Mouse (Mus musculus): ENCODE measurements around the gene Cyb5d1. TPM values are rescaled to one million over a fixed set of nuclear protein-coding genes. Genes with fewer than 3 reads are reported as not detected.
A peak's percentile ranks its signal among the peaks of the same experiment; 100 is the strongest.

Gene Cyb5d1
- polyA plus RNA-seq, 1 experiment from 2014 or later: 42.6 TPM

GRCm38 (mm10) chr11:69415668-69416451, 20.4 kb upstream of the Cyb5d1 start:
- Histone ChIP-seq H3K4me3 (replicated peaks) (peak overlapping the region; percentile 79), H3K36me3 (peaks cover 20% of the 10 kb centered on the region), H3K27ac (peak overlapping the region; percentile 99), H3K4me2 (peak overlapping the region; percentile 99), H3K27me3 (peaks cover 4% of the 10 kb centered on the region), H3K4me1 (replicated peaks) (peaks cover 63% of the 10 kb centered on the region), H3K9ac (replicated peaks) (peak overlapping the region; percentile 98), H3K9me3 (no peaks in the 10 kb centered on the region)
- no peak for ATAC-seq (ENCODE audit: insufficient number of reproducible peaks, insufficient read depth, low FRiP score, low TSS enrichment, low read depth)
- under 1% methylated on average over 14 of the region's 25 CpGs for WGBS

GRCm38 (mm10) chr11:69415327-69415667, 19.9 kb upstream of the Cyb5d1 start:
- Histone ChIP-seq H3K4me1 (replicated peaks) (peaks cover 58% of the 10 kb centered on the region), H3K4me3 (replicated peaks) (peak overlapping the region; percentile 79), H3K27ac (peak overlapping the region; percentile 99), H3K27me3 (no peaks in the 10 kb centered on the region), H3K9me3 (no peaks in the 10 kb centered on the region), H3K9ac (replicated peaks) (peak overlapping the region; percentile 98), H3K4me2 (peak overlapping the region; percentile 99), H3K36me3 (peaks cover 20% of the 10 kb centered on the region)
- WGBS: 0% methylated on average over 3 of the region's 3 CpGs
- no peak for ATAC-seq (ENCODE audit: insufficient number of reproducible peaks, insufficient read depth, low FRiP score, low TSS enrichment, low read depth)

DNA sequence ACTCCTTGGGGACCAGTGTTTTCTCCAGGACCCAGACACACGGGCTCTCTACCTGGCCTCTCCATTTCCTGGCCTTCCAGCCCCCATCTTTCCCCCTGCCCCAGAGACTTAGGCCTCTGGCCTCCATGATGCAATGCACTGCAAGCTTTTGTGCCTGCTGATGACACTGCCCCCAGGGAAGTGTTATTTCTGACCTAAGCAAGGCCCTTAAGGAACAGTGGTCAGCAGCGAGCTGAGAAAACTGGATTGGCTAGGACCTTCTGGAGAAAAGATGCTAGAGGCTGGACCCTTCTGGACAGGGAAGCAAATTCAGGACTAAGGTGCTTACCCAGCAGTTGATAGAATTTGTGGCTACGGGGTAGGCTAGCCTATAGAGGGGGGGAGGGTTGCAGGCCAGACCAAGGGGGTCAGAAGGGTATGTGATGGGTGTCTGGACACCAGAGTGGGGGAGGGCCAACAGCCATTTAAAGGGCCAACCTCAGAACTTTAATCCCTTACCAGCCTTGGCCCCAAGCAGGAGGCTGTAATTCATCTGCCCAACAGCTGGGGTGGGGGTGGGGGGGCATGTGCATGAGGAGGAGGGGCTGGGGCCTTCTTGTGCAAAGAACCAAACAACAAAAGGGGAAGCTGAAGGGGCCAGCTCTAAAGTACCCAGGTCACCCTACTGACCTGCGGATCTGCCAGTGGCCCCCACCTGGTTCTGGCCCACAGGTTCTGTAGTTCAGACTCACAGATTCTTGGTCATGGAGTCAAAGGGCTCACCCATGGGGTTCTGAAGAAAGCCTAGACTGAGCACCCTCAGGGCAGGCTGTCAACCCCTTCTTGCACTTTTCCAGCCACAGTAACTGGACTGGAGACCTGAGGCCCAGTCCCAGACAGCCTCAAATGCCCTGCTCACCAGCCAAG, 19.2 kb upstream of the Cyb5d1 start:
- Histone ChIP-seq H3K27ac (peak overlapping the region; percentile 99), H3K27me3 (no peaks in the 10 kb centered on the region), H3K4me1 (replicated peaks) (peaks cover 53% of the 10 kb centered on the region), H3K4me3 (replicated peaks) (peak overlapping the region; percentile 79), H3K36me3 (peaks cover 20% of the 10 kb centered on the region), H3K4me2 (peak overlapping the region; percentile 99), H3K9me3 (no peaks in the 10 kb centered on the region), H3K9ac (replicated peaks) (peak overlapping the region; percentile 98)
- WGBS: 4% methylated on average over 4 of the region's 4 CpGs
- ATAC-seq (ENCODE audit: insufficient number of reproducible peaks, insufficient read depth, low FRiP score, low TSS enrichment, low read depth): no peak

- Histone ChIP-seq H3K27me3 (no peaks in the 10 kb centered on the region), H3K4me3 (replicated peaks) (peak within 1 kb of the TSS; percentile 79), H3K9ac (replicated peaks) (peak within 1 kb of the TSS; percentile 98), H3K4me2 (peak within 1 kb of the TSS; percentile 99), H3K27ac (peak within 1 kb of the TSS; percentile 99), H3K36me3 (peaks cover 20% of the 10 kb centered on the region), H3K4me1 (replicated peaks) (peaks cover 55% of the 10 kb centered on the region), H3K9me3 (no peaks in the 10 kb centered on the region)
- ATAC-seq (ENCODE audit: insufficient number of reproducible peaks, insufficient read depth, low FRiP score, low TSS enrichment, low read depth): no peak
- 32% methylated on average over 12 of the region's 12 CpGs for WGBS
These were observed 18.1 kb upstream of the Cyb5d1 start, which contains the start of gene Kdm6b for GRCm38 (mm10) chr11:69413221-69414181. Gene Kdm6b, minus strand, starts transcription at chr11:69413675.

DNA sequence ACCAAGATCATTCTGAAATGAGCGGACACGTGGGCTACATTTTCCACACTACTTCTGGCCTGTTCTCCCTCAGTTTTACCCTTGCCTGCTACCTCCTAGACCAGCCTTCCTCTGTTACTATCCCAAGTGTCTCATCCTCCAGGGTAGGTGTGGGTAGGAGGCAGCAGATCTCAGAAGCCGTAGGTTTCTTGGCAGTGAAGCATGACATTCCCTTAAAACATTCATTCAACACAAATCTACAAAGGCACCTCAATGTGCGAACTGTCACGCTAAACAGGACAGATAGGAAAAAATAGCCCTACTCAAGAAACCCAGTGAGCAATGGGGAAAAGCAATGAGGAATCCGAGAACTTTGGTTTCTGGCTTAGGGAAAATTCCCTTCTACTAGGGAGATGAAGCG, 17.1 kb upstream of the Cyb5d1 start:
- Histone ChIP-seq H3K4me2 (peak overlapping the region; percentile 99), H3K9ac (replicated peaks) (no peak overlapping the region; the same call in 1 of the 2 replicates), H3K27me3 (no peaks in the 10 kb centered on the region), H3K9me3 (no peaks in the 10 kb centered on the region), H3K4me3 (replicated peaks) (peak overlapping the region; percentile 79), H3K27ac (peak overlapping the region; percentile 99), H3K36me3 (peaks cover 28% of the 10 kb centered on the region), H3K4me1 (replicated peaks) (peaks cover 63% of the 10 kb centered on the region)
- 53% methylated on average over 7 of the region's 7 CpGs for WGBS
- no peak for ATAC-seq (ENCODE audit: insufficient number of reproducible peaks, insufficient read depth, low FRiP score, low TSS enrichment, low read depth)

GRCm38 (mm10) chr11:69411538-69412203, 16.2 kb upstream of the Cyb5d1 start:
- peak overlapping the region; percentile 79 for H3K4me3 ChIP-seq (replicated peaks)
- H3K36me3 ChIP-seq: peaks cover 37% of the 10 kb centered on the region
- peak overlapping the region; percentile 82 for H3K9ac ChIP-seq (replicated peaks)
- WGBS: 1% methylated on average over 39 of the region's 39 CpGs
- no peak for ATAC-seq (ENCODE audit: insufficient number of reproducible peaks, insufficient read depth, low FRiP score, low TSS enrichment, low read depth)
- H3K9me3 ChIP-seq: no peaks in the 10 kb centered on the region
- peak overlapping the region; percentile 97 for H3K27ac ChIP-seq
- H3K4me1 ChIP-seq (replicated peaks): peaks cover 56% of the 10 kb centered on the region
- H3K4me2 ChIP-seq: peak overlapping the region; percentile 99
- H3K27me3 ChIP-seq: no peaks in the 10 kb centered on the region

DNA sequence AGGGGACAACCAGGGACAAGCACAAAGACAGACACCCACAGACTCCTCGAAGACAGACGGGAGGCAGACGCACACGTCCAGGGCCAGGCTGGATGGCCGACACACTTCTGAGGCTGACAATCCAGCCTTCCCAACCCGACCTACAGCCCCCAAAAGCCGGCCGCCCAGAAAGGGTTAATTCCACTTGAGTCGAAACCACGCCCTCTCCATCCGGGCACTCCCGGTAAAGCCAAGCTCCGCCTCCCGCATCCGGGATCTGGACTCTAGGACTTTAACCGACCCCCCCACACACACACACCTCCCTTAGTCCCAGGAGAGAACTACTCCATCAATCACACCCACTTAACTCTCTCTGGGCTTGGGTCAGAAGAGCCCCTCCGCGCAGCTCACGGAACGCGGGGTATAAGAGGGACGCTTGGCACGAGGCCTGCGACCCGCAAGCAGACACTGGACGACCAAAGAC, 15.7 kb upstream of the Cyb5d1 start:
- peaks cover 53% of the 10 kb centered on the region for H3K4me1 ChIP-seq (replicated peaks)
- under 1% methylated on average over 26 of the region's 26 CpGs for WGBS
- peak; percentile 57 for ATAC-seq (ENCODE audit: insufficient number of reproducible peaks, insufficient read depth, low FRiP score, low TSS enrichment, low read depth)

GRCm38 (mm10) chr11:69410310-69411072, 15.1 kb upstream of the Cyb5d1 start:
- Histone ChIP-seq H3K36me3 (peaks cover 49% of the 10 kb centered on the region), H3K27me3 (no peaks in the 10 kb centered on the region), H3K4me2 (peak overlapping the region; percentile 99), H3K9ac (replicated peaks) (peak overlapping the region; percentile 82), H3K4me1 (replicated peaks) (peaks cover 53% of the 10 kb centered on the region), H3K9me3 (no peaks in the 10 kb centered on the region), H3K4me3 (replicated peaks) (peak overlapping the region; percentile 79), H3K27ac (peak overlapping the region; percentile 97)
- WGBS: under 1% methylated on average over 41 of the region's 41 CpGs
- ATAC-seq (ENCODE audit: insufficient number of reproducible peaks, insufficient read depth, low FRiP score, low TSS enrichment, low read depth): peak; percentile 17

More for the DNA sequence above, 15.7 kb upstream of the Cyb5d1 start:
- Histone ChIP-seq H3K27ac (peak overlapping the region; percentile 97), H3K36me3 (peaks cover 42% of the 10 kb centered on the region), H3K9me3 (no peaks in the 10 kb centered on the region), H3K9ac (replicated peaks) (peak overlapping the region; percentile 82), H3K4me2 (peak overlapping the region; percentile 99), H3K4me3 (replicated peaks) (peak overlapping the region; percentile 79), H3K27me3 (no peaks in the 10 kb centered on the region)

- Histone ChIP-seq H3K9ac (replicated peaks) (peak overlapping the region; percentile 82), H3K4me3 (replicated peaks) (peak overlapping the region; percentile 79), H3K36me3 (peaks cover 54% of the 10 kb centered on the region), H3K27me3 (no peaks in the 10 kb centered on the region), H3K4me2 (peak overlapping the region; percentile 99), H3K9me3 (no peaks in the 10 kb centered on the region), H3K27ac (peak overlapping the region; percentile 97), H3K4me1 (replicated peaks) (peaks cover 51% of the 10 kb centered on the region)
- no peak for ATAC-seq (ENCODE audit: insufficient number of reproducible peaks, insufficient read depth, low FRiP score, low TSS enrichment, low read depth)
- under 1% methylated on average over 18 of the region's 18 CpGs for WGBS
These were observed 14.5 kb upstream of the Cyb5d1 start for GRCm38 (mm10) chr11:69410045-69410309.

All from limb, embryonic 12.5 days (tissue).